Mouse (Mus musculus) lung, postnatal 0 days (tissue): ENCODE measurements at regions not wholly inside any gene's neighbourhood (a gene's known extent, or its start where the extent isn't known, plus 50 kb on each side); places are given as distances from the start of the nearest gene placed in this dataset.

ENCODE experiments used
- CTCF ChIP-seq: IDR thresholded peaks from 2 replicates; pipeline ENCODE4 v1.5.1; 2016; ENCODE audit warnings: antibody characterized with exemption, mild to moderate bottlenecking
- EP300 ChIP-seq: IDR thresholded peaks from 2 replicates; pipeline ENCODE4 v1.6.1; 2016; ENCODE audit warnings: antibody characterized with exemption, mild to moderate bottlenecking, control low read depth

GRCm38 (mm10) chr4:67529586-67529985 lies 702.2 kb downstream of the Tlr4 start:
- TF ChIP-seq EP300 (no peak), CTCF (no peak)
